In genomic region chr4:150576339-150576738, GRCm38 (mm10) we compare ENCODE assay signal across 22 mouse cellular contexts.
A peak's percentile ranks its signal among the peaks of the same experiment; 100 is the strongest.
DNase-seq lines count a peak whose midpoint lies in the region; ATAC-seq and TF ChIP-seq lines count a peak whose summit lies in the region.
"Had no signal": no experiment of that assay in that cellular context is flagged by ENCODE, and none has a peak within 500 bp of the region (broad histone marks: within the 10 kb centered on the region; RNA-seq: fewer than 3 reads in every experiment).

No protein-coding gene starts in this region.

- TF ChIP-seq CTCF in kidney, adult 2 months (conservative IDR thresholded peaks at IDR 0.05; ENCODE audit: insufficient read depth, insufficient read length, low read depth, low read length), result no peak

- peaks cover 22% of the 10 kb centered on the region for H3K4me1 ChIP-seq in kidney, adult 2 months (ENCODE audit: control insufficient read depth, insufficient read depth, low read length)
- peaks cover 49% of the 10 kb centered on the region for H3K4me1 ChIP-seq in liver, embryonic 15.5 days (replicated peaks)
- H3K4me1 ChIP-seq in liver, embryonic 12.5 days, result peaks cover 32% of the 10 kb centered on the region
- H3K4me1 ChIP-seq in stomach, embryonic 15.5 days, result peaks cover 45% of the 10 kb centered on the region

- H3K27ac ChIP-seq in kidney, adult 2 months (ENCODE audit: insufficient read depth, low read depth, low read length), result peak overlapping the region; percentile 84
- H3K27ac ChIP-seq in liver, embryonic 15.5 days (replicated peaks), result peak overlapping the region; percentile 45; the same call in 1 of the 2 replicates
- no peak overlapping the region for H3K27ac ChIP-seq in liver, embryonic 12.5 days
- peak overlapping the region; percentile 67 for H3K27ac ChIP-seq in stomach, embryonic 15.5 days
- H3K27ac ChIP-seq: embryonic facial prominence, embryonic 10.5 days; heart, adult 2 months; hindbrain, embryonic 12.5 days; midbrain, embryonic 15.5 days had no signal

- H3K36me3 ChIP-seq in kidney, adult 2 months (ENCODE audit: control insufficient read depth, insufficient read depth, low read length), result no peaks in the 10 kb centered on the region
- 0 out of 2 replicates have a peak, but pooled peaks cover 6% of the 10 kb centered on the region for H3K36me3 ChIP-seq in liver, embryonic 15.5 days (replicated peaks)
- peaks cover 24% of the 10 kb centered on the region for H3K36me3 ChIP-seq in liver, embryonic 12.5 days
- 0 out of 2 replicates have a peak, but pooled peaks cover 4% of the 10 kb centered on the region for H3K36me3 ChIP-seq in stomach, embryonic 15.5 days
- H3K36me3 ChIP-seq: midbrain, embryonic 15.5 days had no signal

- peak overlapping the region; percentile 20; the same call in 1 of the 2 replicates for H3K4me3 ChIP-seq in kidney, adult 2 months (ENCODE audit: insufficient read depth, low read depth, low read length)
- H3K4me3 ChIP-seq in liver, embryonic 15.5 days (replicated peaks), result no peak overlapping the region
- H3K4me3 ChIP-seq in liver, embryonic 12.5 days, result no peak overlapping the region
- H3K4me3 ChIP-seq in stomach, embryonic 15.5 days (replicated peaks), result no peak overlapping the region; the same call in 1 of the 2 replicates
- H3K4me3 ChIP-seq: embryonic facial prominence, embryonic 10.5 days; erythroblast, embryonic 14.5 days; heart, adult 2 months; hindbrain, embryonic 12.5 days; megakaryocyte, embryonic 14.5 days; midbrain, embryonic 15.5 days had no signal

- H3K27me3 ChIP-seq in kidney, adult 2 months (replicated peaks; ENCODE audit: control insufficient read depth, insufficient read depth, low read length), result no peaks in the 10 kb centered on the region
- no peaks in the 10 kb centered on the region for H3K27me3 ChIP-seq in liver, embryonic 15.5 days
- no peaks in the 10 kb centered on the region for H3K27me3 ChIP-seq in liver, embryonic 12.5 days (replicated peaks)
- H3K27me3 ChIP-seq in stomach, embryonic 15.5 days (replicated peaks), result no peaks in the 10 kb centered on the region
- H3K27me3 ChIP-seq: hindbrain, embryonic 12.5 days; midbrain, embryonic 15.5 days had no signal

- H3K9me3 ChIP-seq in liver, embryonic 15.5 days (replicated peaks), result no peaks in the 10 kb centered on the region
- no peaks in the 10 kb centered on the region for H3K9me3 ChIP-seq in liver, embryonic 12.5 days (replicated peaks)
- no peaks in the 10 kb centered on the region for H3K9me3 ChIP-seq in stomach, embryonic 15.5 days
- H3K9me3 ChIP-seq: embryonic facial prominence, embryonic 10.5 days; G1E; hindbrain, embryonic 12.5 days; megakaryocyte, embryonic 14.5 days; midbrain, embryonic 15.5 days had no signal

- no peak for TF ChIP-seq POLR2A in kidney, adult 2 months (IDR thresholded peaks at IDR 0.05; ENCODE audit: low read depth, low read length)

- no peak for ATAC-seq in liver, embryonic 15.5 days (ENCODE audit: insufficient read depth)
- ATAC-seq in liver, embryonic 12.5 days, result no peak
- ATAC-seq in stomach, embryonic 15.5 days (ENCODE audit: insufficient read depth, low FRiP score, low read depth), result peak; percentile 66
- ATAC-seq: forebrain, embryonic 16.5 days; midbrain, embryonic 15.5 days had no signal

- 35% methylated on average over 3 of the region's 3 CpGs for WGBS in kidney, adult 2 months
- 76% methylated on average over 3 of the region's 3 CpGs for WGBS in liver, embryonic 15.5 days (ENCODE audit: insufficient replicate concordance)
- 83% methylated on average over 3 of the region's 3 CpGs for WGBS in liver, embryonic 12.5 days (ENCODE audit: insufficient replicate concordance)
- 29% methylated on average over 3 of the region's 3 CpGs for WGBS in stomach, embryonic 15.5 days

- no peak overlapping the region for H3K9ac ChIP-seq in liver, embryonic 15.5 days
- no peak overlapping the region for H3K9ac ChIP-seq in liver, embryonic 12.5 days
- H3K9ac ChIP-seq in stomach, embryonic 15.5 days, result no peak overlapping the region
- H3K9ac ChIP-seq: hindbrain, embryonic 12.5 days; lung, embryonic 14.5 days; midbrain, embryonic 15.5 days had no signal

- no peak overlapping the region for H3K4me2 ChIP-seq in liver, embryonic 15.5 days
- H3K4me2 ChIP-seq in liver, embryonic 12.5 days, result no peak overlapping the region
- H3K4me2 ChIP-seq in stomach, embryonic 15.5 days, result no peak overlapping the region
- H3K4me2 ChIP-seq: hindbrain, embryonic 12.5 days; lung, embryonic 14.5 days; midbrain, embryonic 15.5 days had no signal

- peak; percentile 59 for DNase-seq in kidney, adult 2 months
- no peak for DNase-seq in kidney, postnatal 36 days
- DNase-seq in fat pad, adult 2 months (ENCODE audit: extremely low read depth, low read depth, low spot score), result peak; percentile 67
- DNase-seq in gastrocnemius, adult 18-20 months (ENCODE audit: low spot score), result no peak
- DNase-seq: cerebellum, adult 11 months; cerebellum, postnatal 36 days; gastrocnemius, postnatal 14 days; heart, adult 2 months; liver; lung, embryonic 14.5 days; right cerebral cortex, adult 18-20 months; thymus, postnatal 36 days had no signal

Comparison
In these comparisons a context has a peak if more than half of its experiments do, and no peak if none do; other contexts are left out.
1. DNase-seq: peak in kidney, adult 2 months (single experiment) and fat pad, adult 2 months (single experiment); none in kidney, postnatal 36 days (0 of 2) and gastrocnemius, adult 18-20 months (single experiment).